Mouse (Mus musculus) retina, embryonic 14.5 days (tissue): Measurements from ENCODE around the gene 0610012G03Rik.
"Not testable (repeated sequence)": the region's sequence is repeated elsewhere in the genome, so short reads cannot be mapped to it uniquely, and the experiment has no call there.

ENCODE experiments used
- DNase-seq: peaks from one replicate; pipeline ENCODE4 v3.0.0-alpha.2; 2015; ENCODE audit warnings: low spot score

0610012G03Rik gene

DNA sequence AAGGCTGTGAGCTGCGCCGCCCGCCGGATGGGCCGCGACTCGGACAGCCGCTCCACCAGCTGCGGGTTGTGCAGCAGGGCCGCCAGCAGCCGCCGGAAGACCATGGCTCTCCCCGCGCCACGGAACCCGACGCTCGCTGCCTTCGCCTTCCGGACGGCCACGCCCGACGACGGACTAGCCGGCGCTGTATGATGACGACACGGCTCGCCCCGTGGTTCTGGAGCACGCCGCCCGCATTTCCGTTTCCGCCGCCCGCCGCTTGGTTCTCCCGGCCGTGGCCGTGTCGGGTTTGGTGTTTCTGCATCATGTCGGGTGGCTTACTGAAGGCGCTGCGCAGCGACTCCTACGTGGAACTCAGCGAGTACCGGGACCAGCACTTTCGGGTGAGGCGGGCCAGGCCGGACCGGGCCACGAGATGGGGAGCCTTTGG is at the start of gene 0610012G03Rik, which contains the start of gene Ncbp2:
Gene 0610012G03Rik, minus strand, starts transcription at position 150 of the 430 bp plus-strand sequence.
Gene Ncbp2, plus strand, starts transcription at position 169 of the 430 bp plus-strand sequence.
- DNase-seq, result peak; percentile 98

DNA sequence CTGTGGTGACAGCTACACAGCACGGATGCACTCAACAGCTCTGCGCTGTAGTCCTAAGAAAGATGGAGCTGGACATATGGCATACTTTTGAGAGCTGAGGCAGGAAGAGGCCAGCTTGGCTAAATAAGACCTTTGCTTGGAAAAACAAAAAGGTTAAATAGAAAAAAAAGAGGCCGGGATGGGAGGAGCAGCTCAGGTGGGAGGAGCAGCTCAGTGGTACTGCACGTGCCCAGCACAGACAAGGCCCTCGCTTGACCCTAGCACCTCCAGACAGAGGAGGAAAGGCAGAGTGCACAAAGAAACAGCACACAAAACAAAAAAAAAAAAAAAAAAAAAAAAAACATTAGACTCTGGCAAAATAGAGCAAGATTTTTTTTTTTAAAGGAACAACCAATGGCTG is 48.1 kb upstream of the 0610012G03Rik start:
- DNase-seq, result no peak

- DNase-seq, result no peak
These were observed 45.7 kb upstream of the 0610012G03Rik start for GRCm38 (mm10) chr16:31993946-31994345.

GRCm38 (mm10) chr16:31993195-31993594 is 44.9 kb upstream of the 0610012G03Rik start:
- DNase-seq, result no peak

DNA sequence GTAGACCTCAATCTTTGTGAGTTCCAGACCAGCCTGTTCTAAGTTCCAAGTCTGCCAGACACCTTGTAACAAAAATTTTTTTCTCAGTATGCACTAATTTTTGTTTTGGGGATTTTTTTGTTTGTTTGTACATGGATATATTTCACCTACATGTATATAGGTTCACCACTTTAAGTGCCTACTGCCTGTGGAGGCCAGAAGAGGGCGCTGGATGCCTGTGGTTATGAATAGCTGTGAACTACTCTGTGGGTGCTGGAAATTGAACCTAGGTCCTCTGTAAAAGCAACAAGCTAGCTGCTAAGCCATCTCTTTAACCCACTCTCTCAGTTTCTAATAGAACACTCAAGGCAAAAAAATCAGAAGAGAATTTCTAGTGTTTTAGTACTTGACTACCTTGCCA is 43.7 kb upstream of the 0610012G03Rik start:
- DNase-seq, result no peak

DNA sequence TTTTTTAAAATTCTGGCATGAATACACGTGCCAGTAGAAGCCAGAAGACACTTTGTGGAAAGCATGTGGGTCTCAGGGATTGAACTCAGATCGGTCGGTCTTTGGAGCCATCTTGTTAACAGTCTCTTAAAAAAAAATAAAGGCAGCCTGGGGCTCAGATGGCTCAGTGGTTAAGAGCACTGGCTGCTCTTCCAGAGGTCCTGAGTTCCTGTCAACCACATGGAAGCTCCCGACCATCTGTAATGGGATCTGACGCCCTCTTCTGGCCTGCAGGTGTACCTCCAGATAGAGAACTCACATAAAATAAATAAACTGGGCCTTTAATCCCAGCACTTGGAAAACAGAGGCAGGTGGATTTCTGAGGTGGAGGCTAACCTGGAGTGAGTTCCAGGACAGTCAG is 32.7 kb upstream of the 0610012G03Rik start:
- no peak for DNase-seq

DNA sequence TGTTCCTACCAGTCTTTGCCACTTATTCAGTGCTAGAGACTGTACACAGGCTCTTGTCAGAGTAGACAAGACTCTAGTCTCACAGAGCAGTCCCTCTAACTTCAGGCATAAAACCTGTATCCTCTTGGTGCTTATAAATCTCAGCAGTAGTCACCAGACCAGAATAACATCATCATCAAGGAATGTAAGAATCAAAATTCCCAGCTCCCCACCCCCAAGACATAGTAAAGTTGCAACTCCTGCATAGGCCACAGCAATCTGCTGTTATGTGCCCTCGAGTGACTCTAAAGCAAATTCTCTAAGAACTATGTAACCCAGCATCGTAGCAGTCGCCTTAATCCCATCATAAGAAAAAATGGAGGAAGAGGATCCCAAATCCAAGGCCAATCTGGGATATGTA is 31.2 kb upstream of the 0610012G03Rik start:
- DNase-seq, result no peak

GRCm38 (mm10) chr16:31975258-31975657 is 27.0 kb upstream of the 0610012G03Rik start:
- DNase-seq, result no peak

DNA sequence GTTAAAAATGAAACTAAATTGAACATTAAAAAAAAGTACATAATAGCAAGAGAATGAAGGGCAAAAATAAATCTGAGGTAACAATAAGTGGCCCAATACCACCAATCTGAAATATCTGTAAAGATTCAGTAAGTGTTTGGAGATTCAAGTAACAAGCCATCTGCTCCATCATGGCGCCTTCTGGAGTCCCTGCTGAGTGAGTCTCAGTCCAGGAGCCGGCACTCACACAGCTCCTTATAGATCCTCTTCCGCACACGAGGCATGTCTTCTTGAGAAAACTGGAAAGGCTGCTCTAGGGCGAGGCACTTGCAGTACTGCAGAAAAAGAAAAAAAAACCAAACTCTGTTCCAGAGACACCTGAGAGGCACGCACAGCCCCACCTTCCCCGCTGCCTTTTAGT is 14.9 kb upstream of the 0610012G03Rik start:
- no peak for DNase-seq

DNA sequence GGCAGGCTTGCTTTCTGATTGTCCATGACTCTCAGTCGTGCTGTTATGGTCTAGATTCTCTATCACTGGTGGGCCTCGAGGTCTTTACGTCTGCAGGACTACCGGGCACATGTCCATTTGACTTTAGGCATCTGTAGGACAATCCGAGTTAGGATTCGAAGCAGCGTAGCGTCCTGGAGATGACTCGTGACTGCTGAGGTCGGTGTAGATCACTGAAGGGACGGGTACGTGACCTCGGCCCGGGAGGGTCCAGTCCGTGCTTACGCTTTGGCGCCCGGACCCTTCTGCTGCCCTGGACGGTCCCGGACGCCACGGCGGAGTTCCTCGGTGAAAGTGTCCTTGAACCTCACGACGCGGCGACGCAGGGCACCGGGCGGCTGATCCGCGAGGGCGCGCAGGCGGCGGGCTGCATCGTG is 385 bp downstream of the 0610012G03Rik start:
- no peak for DNase-seq

- DNase-seq, result no peak
These were observed 961 bp downstream of the 0610012G03Rik start for GRCm38 (mm10) chr16:31947333-31947732.

GRCm38 (mm10) chr16:31945986-31946385 is 2.3 kb downstream of the 0610012G03Rik start:
- DNase-seq, result not testable (repeated sequence)

DNA sequence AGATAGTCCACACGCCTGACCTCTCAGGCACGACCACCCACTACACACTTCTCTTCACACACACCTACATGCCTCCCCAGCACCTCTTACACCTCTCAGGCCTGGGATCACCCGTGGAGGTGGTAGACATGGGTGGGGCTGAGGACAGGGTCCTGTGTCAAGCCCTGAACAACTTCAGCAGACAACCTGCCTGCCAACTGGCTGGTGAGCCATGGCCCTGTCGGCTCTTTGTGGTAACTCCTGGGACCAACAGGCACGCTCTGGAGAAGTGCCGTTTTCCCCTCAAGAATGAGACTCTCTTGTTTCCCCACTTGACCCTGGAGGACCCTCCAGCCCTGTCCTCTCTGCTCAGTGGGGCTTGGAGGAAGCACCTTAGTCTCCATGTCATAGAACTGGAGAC is 2.9 kb downstream of the 0610012G03Rik start:
- DNase-seq, result no peak

DNA sequence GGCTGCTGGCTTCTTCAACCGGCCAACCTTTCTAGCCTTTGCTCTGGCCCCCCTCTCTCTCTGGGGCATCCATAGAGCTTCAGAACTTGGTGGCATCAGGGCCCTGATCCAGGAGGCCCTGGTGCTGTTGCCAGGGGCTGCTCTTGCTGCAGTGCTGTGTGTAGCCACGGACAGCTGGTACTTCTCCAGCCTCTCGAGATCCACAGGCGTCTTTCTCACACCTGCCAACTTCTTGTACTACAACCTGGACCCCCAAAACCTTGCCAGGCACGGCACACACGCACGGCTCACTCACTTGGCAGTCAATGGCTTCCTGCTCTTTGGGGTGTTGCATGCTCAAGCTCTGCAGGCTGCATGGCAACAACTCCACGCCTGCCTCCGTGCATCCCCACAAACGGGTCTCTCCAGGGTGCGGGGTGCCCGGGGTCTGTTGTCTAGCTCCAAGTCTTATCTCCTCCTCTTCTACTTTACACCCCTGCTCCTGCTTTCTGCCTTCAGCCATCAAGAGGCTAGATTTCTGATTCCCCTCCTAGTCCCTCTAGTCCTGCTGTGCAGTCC is 3.5 kb downstream of the 0610012G03Rik start:
- DNase-seq, result no peak

DNA sequence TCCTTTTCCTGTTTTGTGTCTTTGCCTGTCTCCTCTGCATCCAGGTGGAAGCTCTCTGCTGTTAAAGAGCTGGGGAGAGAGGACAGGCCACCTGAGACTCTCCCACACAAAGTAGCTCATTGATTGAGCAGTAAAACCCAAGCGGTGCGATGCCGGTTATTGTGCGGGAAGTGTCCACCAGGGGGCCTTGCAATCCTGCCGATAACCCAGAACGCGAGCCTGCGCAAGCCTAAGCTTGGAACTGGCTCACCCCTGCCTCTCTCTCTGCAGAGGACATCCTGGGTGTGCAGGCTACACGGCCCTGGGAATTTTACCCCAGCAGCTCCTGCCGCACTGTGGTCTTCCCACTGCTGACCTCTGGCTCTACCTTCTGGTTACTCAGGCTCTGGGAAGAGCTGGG is 4.3 kb downstream of the 0610012G03Rik start:
- peak; percentile 92 for DNase-seq

DNA sequence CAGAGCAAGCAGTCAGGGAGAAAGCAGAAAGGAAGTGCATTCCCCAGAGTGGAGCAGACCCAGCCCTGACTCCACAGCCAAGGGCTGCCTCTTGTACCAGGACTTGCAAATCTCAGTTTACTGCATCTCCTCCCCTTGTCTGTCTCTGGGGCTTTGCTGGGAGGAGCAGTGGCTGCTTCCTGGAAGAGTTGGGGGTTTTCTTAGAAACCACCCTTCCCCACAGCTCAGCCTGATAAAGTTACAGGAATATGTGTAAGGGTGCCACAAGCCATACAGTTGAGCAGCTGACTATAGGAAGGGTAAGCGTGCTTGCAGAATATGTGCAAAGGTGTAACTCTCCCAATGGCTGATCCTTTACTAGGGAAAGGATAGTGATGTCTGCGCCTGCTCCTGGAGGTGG is 7.7 kb downstream of the 0610012G03Rik start:
- no peak for DNase-seq

DNA sequence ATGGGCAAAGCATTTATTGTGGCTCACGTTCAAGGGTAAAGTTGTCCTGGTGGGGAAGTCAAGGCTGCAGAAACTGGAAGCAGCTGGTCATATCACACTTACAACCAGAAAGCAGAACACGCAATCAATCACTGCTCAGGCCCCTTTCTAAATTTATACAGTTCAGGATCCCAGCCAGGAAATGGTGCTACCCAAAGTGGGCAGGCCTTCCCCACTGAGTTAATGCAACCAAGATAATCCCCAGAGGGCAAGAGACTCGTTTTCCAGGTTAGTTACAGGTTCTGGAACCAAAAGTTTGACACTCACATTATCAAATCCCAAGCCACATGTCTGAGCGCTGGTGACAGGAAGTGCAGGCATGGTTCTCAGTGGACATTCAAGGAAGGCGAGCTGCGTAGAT is 9.4 kb downstream of the 0610012G03Rik start:
- DNase-seq, result no peak

- DNase-seq, result no peak
These were observed 11.7 kb downstream of the 0610012G03Rik start for GRCm38 (mm10) chr16:31936568-31936967.

DNA sequence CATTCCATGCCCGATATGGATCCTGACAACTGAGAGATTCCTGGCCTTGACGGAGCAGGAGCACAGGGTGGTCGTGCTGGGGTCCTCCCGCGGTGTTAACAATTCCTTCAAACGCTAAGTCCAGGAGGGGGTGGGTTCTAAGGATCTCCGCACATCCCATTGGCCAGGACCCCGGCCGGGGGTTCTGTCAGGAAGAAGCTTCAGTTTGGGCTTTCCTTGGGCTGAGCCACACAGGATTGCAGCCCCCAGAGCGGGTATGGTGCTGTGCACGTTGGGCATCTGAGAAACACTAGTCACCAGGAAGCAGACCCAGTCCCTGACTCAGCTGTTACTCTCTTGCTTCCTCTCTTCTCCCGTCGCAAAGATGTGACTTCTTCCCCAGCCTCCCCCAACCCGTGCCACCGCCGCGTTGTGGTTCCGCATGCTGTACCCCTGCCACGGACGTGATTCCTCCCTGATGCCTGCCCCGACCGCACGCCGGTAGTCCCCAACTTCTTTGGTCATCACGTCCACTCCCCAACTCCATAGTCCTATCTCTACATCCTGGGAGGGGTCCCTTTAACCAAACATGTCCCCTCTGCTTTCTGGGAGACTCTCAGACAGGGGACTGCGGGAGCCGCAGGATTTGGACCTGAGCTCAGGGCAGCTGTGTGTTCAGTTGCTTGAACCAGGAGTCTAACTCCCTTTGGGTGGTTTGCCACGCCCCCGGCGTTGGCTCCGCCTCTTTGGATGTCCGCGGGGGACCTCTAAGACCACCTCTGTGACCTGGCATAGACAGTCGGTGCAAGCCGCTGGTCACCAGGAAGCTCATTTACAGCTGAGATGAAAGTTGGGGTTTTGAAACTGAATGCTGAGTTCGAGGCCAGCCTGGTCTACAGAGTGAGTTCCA is 13.0 kb downstream of the 0610012G03Rik start:
- DNase-seq, result peak; percentile 47

DNA sequence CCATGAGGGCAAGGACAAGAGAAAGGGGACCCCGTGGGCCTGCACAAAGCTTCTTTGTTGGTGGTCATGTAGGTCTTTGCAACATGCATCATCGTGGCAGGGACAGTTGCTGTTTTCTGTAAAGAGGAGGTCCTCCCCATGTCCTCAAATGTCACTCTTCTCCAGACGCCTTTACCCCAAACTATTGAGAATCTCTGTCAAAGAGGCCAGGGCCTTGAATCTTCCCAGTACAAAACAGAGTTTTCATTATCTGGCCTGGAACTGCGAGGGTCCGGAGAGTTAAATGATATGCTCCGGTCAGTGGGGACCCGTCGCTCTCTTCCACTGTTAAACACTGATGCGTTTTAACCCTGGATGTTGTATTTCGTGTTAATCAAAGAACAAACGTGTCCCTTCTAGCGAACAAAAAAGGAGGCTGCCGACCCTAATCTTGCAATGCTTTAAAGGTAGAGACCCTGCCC is 13.7 kb downstream of the 0610012G03Rik start:
- DNase-seq, result peak; percentile 31

GRCm38 (mm10) chr16:31933751-31934549 is 14.3 kb downstream of the 0610012G03Rik start, which contains the start of gene Pigz:
Pigz (plus strand) TSS chr16:31933851.
- DNase-seq, result peak; percentile 50
